Mouse (Mus musculus) adrenal gland, adult 8-10 months (tissue): ENCODE data around the gene Camkk1. TPM values are rescaled to one million over a fixed set of nuclear protein-coding genes. Genes with fewer than 3 reads are reported as not detected.

Experiments used
- DNase-seq: peaks from one replicate; pipeline ENCODE4 v3.0.0; 2022
- total RNA-seq, 4 experiments: library from RNA; stranded (reverse); gene quantifications; 2 replicates each; pipeline ENCODE4 v1.2.4; 2022

The Camkk1 gene
- total RNA-seq, 4 experiments from 2014 or later: 4.9 to 16.6 (median 10.8) TPM

DNA sequence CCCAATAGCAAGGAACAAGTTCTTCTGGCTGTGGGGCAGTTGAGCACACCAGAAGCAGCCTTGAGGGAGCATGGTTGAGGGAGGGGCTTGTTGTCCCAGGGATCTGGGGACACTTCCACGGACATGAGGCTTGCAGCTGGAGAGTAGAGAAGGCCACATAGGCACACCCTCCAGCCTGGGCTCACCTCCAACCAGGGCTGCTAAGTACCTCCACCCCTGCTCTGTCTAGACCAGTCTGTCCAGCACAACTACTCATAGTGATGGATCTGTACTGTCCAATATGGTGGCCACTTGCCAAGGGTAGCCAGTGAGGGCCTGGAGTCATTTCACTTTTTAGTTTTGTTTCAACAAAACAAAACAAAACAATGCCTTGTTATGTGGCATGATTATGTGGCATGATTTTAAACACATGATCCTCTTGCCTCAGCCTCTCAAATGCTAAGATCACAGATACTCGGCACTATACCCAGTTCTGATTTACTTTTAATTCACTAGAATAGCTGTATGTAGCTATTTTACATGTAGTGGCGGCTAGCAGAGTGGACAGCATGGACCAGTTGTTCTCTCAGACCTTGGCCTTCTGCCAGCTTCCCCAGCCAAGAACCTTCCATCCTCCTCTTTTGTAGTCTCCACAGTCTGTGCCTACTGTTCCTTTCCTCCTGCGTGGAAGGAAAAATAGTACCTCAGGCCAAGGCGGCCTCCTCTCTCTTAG, 3.3 kb upstream of the Camkk1 start:
- DNase-seq: peak; percentile 41

GRCm38 (mm10) chr11:73016103-73016420, 2.7 kb upstream of the Camkk1 start:
- DNase-seq: no peak

DNA sequence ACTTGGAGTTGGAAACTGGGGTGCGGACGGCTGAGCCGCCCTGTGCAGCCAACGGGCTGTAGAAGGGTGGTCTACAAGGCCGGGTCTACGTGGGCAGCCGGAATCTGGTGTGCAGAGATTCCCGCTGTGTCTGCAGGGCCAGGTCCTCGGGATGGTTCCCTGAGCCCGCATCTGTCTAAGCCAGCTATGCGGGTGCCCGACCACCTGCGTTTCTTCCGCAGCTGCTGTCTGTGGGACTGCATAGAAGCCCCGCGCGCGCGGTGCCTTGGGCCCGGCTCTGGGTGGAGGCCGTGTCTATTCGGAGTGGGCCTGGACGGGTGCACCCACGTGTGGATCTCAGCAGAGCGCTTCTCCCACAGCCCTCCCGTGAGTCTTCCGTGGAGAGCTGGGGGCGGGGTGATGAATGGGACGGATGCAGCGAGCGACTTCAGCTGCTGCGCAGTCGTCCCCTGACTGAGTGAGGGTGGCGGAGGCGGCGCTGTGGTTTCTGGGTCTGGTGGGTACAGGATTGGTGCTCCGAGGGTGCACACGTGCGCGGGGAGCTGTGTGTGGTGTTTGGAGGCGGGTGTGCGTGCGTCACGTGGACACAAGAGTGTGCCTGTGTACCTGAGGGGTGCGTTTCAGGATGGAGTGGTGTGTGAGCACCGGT, 463 bp downstream of the Camkk1 start:
- peak; percentile 33 for DNase-seq

DNA sequence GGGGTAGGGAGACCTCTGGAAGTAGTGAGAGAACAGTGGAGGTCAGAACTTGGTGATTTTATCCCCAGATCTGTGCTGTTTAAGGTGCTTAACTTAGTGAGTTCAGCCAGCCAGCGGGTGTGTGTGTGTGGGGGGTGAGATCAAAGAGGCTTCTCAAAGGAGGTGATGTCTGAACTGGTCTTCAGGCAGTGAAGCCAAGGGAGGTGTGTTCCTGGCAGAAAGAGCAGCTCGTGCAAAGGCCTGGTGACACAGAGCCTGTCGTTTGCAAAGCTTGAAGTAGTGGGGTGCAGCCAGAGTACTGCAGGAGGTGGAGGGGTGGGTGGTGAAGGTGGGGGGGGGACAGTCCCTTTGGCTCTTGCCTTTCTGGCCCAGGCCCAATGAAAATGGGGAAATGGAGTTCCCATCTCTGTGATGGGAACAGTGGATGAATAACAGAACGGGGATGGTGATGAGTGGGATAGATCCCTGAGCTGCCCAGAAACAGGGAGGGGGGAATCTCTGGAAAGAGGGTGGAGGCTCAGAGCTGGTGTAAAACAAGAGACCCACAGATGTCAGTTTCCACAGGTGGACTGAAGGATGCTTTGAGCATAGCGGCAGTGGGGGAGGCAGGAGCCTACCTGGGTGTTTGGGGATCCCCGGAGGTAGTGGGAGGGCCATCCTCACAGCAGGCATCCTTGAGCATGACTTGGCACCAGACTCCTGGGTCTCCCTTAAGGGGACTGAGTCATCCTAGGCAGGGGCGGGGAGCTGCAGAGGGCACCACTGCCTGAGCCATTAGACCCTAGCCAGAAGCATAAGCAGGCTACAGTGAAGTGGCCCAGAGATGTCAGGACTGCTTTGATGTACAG, 2.4 kb downstream of the Camkk1 start:
- peak; percentile 53 for DNase-seq

DNA sequence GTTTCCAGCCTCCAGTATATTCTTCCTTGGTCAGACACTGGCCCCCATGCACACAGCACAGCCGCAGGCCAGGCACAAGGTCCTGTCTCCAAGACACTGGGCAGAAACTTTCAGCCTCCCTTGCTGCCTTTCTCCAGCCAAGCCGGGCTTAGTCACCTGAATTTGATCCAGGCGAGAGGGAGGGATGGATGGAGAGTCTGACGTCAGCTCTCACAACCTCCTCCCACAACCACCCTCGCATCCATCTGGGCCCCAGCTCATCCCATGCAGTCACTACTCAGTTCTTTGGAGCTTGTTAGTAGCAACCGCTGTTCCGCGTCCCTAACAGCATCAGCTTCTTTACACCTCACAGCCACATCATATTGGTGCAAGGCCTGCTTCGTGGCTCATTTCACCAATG, 4.3 kb downstream of the Camkk1 start:
- DNase-seq: peak; percentile 55

- DNase-seq: no peak
These were observed 5.0 kb downstream of the Camkk1 start for GRCm38 (mm10) chr11:73023827-73024226.

DNA sequence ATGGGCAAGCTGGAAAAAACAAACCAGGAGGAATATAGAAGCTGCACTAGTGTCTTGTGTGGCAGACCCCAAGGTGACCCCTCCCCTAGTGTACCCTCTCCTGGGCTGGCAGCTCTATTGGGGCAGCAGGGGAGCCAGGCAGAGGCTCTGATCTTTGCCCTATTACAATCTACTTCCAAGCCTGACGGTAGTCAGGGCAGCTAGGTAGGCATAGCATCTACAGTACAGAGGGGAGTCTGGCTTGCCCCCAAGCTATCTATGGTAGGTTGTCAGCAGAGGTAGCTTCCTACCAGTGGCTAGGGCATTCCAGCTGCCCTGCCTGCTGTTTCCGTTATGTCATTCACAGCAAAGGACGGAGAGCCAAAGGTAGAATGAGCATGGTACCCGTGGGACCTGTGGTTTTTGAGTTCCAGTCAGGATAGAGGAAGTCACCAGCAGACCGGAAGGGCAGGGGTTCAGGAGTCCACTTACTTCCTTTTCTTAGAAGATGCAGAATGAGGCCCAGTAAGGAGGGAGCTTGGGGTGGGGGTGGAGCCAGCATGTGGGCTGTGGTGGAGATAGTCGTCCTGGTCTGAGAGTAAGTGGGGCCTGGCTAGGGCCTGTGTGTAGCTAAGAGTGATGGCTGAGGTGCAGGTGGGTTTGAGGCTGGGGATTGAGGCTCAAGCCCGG, 5.6 kb downstream of the Camkk1 start:
- DNase-seq: no peak

- no peak for DNase-seq
These were observed 8.2 kb downstream of the Camkk1 start for GRCm38 (mm10) chr11:73026961-73027360.

DNA sequence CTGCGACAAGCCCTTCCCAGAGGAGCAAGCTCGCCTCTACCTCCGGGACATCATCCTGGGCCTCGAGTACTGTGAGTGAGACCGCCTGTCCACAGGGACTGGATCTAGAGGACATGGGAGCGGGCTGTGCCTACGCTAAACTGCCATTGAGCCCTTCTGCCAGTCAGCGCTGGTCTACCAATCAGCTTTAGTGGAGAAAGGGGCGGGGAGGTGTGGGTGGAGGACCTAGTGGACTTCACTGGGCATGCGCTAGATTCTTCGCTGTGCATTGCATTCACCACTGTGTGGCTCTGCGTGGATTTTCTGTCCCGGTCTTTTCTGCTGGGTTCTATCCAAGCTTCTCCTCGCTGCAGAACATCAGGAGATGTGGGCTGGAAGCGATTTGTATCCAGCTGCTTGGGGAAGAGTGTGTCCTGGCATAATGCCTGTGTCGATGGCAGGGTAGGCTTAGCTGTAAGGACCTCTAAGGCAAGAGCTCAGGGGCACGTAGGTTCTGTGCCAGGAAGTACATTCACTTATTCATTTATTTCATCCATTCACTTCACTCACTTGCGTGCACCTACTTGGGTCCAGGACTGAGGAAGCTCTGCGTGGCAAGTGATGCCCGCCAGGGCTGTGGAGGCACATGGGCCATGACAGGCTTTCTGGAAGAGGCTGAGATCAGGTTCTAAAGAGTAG, 12.2 kb downstream of the Camkk1 start:
- peak; percentile 87 for DNase-seq

- DNase-seq: no peak
These were observed 12.7 kb downstream of the Camkk1 start for GRCm38 (mm10) chr11:73031536-73031935.

DNA sequence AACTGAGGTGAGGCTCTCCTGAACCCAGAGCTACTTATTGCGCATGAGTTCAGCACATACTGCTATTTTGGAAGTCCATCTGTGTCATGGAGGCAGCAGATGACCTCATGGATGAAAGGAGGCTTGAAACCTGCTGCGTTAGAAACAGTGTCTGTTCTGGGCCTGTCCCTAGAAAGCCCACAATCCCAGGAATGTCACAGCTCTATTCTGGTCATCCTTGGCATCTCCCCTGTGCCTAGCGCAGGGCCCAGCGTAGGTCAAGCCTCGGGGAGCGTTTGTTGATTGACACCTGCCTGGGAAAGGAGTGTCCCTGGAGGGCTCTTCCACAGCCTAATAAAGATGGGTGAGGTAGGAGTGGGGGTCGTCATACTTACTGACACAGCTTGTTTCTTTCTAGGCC, 17.3 kb downstream of the Camkk1 start:
- DNase-seq: no peak

GRCm38 (mm10) chr11:73036889-73037288, 18.1 kb downstream of the Camkk1 start:
- DNase-seq: peak; percentile 40

- DNase-seq: no peak
These were observed 18.9 kb downstream of the Camkk1 start for GRCm38 (mm10) chr11:73037691-73038090.

GRCm38 (mm10) chr11:73039102-73039799, 20.4 kb downstream of the Camkk1 start:
- no peak for DNase-seq

GRCm38 (mm10) chr11:73044229-73044755, 25.5 kb downstream of the Camkk1 start:
- DNase-seq: no peak

GRCm38 (mm10) chr11:73044789-73045188, 26.0 kb downstream of the Camkk1 start:
- no peak for DNase-seq

DNA sequence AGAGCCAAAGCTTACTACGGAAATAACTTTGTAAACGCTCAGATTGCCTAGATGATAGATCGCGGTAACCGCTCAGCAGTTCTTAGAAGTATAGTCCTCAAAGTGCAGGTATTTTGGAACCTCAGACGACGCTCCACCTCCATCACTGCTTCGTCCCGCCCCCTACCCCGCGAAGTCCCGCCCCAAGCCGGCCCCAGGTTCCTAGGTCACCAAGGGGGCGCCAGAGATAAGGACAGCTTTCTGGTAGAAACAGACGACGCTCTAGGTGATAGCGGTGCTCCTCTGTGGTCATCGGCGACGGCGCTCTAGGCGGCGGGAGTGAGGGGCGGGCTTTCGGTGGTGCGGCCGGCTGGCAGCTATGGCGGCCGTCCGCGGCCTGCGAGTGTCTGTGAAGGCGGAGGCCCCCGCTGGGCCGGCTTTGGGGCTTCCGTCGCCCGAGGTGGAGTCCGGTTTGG, 28.8 kb downstream of the Camkk1 start, which contains the start of gene Ncbp3:
TSS of gene Ncbp3 (plus strand) at position 242 of the 455 bp plus-strand sequence.
- peak; percentile 93 for DNase-seq

- DNase-seq: no peak
These were observed 29.4 kb downstream of the Camkk1 start for GRCm38 (mm10) chr11:73048030-73048876.

- peak; percentile 58 for DNase-seq
These were observed 30.5 kb downstream of the Camkk1 start for GRCm38 (mm10) chr11:73049335-73049734.

DNA sequence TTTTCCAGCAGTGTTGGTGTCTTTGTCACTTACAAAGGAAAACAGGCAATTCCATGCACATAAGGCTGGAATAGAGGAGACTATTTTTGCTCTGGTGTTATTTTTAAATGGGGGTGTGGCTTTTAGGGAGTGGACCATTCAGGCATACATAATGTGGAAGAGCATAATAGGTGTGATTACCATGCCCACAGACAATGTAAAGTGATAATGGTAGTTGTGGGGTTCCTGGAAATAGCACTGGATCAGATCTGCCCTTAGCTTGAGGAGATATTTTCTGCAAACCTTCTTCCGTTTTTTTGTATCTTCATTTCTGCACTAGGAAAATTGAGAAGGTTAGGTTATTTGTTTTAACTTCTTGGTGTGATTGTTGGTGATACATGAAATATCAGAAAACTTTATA, 34.0 kb downstream of the Camkk1 start:
- DNase-seq: no peak
